Mouse (Mus musculus) neutrophil, adult 5-6 weeks (primary cell): ENCODE measurements at regions not wholly inside any gene's neighbourhood (a gene's known extent, or its start where the extent isn't known, plus 50 kb on each side); places are given as distances from the start of the nearest gene placed in this dataset.

Experiments used
- ATAC-seq: fragments of 151-379, 151-347 bp; 2 replicates; pipeline ENCODE4 v1.8.0; 2017; ENCODE audit warnings: mild to moderate bottlenecking, moderate TSS enrichment; ENCODE audit not compliant: insufficient number of reproducible peaks, poor library complexity, low FRiP score, severe bottlenecking; ENCODE audit errors: extremely low read depth

DNA sequence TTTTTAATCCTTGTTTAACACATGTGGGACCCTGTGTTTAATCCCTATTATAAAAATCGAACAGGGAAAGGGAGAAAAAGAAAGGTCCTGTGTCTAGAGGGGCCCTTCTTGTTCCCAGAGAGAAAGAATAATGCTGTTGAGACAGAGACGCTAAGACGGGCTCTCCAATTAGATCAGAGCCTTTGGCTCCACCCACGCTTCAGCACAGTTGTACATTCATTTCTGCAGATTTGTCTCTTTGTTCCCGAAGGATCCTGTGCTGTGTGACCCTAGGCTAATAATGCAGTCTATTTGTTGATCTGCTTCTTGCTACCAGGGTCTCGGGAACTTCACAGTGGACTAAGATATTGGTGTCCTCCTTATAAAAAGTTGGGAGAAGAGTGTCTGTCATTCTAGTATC is 92.0 kb downstream of the Cdc5l start:
- no peak for ATAC-seq

DNA sequence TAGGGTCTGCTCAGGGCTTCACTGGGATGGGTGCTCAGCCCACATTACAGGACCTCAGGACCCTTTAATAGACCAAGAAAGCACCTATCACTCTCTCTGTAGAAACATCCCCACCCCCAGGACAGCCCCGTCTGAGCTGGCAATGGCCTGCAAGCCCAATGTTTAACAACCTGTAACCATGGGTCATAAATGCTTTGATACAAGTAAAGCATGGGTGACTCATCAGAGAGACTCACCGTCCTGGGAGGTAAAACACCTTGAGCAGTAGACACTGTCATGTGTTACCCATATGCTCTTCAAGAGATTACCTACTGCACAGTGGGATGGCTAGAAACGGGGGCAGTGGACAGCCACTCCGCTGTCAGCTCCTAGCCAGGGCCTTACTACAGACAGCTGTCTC is 92.7 kb downstream of the Cdc5l start:
- ATAC-seq: no peak

DNA sequence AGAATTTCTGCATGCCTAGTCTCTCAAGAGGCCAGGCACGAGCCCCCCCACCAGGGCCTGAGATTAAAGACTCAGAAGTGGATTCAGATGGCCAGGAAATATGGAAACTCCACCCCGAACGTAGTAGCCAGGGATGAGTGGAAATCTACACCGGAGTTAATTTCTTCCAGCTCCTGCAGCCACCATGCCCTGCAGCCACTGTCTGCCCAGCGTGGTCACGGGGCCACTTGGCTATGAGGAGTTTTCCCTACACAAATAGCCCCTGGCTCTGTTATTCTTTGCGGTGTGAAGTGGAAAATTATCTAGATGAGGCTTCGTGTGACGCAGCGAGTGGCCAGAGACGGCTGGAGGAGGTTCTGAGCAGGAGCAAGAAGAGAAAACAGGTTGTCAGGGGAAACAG is 94.3 kb downstream of the Cdc5l start:
- ATAC-seq: no peak

DNA sequence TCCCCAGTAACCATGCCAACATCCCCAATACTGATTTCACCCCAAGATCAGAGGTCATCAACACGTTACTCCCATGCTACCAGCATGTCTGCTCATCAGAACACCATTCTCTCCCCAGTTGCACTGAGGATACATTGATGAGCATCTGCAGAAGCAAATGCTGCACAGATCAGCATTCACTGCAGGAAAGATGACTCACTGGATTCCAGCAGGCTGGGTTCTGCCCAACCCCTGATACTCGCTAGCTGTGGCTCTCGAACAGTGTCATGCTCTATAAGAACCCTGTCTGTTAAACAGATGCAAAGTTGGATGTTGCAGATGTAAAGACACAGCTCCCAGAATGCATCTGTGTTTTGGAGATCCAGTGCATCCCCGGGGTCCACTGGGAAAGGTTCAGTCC is 95.5 kb downstream of the Cdc5l start:
- no peak for ATAC-seq

DNA sequence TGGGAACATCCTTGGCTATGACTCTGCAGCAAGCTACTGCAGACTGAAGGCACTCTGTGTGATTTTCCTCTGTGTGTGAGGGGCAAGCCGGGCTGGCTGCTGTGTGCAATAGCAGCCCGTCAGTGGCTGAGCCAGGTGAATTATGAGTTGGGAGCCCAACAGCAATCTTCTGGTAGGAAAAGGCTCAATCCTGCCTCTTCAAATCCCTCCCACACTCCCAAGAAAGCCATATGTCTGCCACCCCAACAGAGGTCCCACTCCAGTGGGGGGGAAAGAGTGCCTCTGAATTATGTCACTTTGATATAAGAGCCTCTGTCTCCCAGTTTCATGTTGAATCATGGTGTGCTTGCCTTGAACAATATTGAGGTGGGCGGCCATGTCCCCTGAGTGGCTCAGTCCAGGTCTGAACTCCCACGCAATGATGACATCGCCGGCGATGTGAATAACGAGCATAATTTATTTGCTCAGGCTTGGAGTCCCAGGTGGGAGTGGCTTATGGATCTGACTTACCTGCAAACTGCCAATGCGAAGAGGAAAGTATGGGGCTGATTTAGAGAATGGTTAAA is 97.9 kb downstream of the Cdc5l start:
- no peak for ATAC-seq

DNA sequence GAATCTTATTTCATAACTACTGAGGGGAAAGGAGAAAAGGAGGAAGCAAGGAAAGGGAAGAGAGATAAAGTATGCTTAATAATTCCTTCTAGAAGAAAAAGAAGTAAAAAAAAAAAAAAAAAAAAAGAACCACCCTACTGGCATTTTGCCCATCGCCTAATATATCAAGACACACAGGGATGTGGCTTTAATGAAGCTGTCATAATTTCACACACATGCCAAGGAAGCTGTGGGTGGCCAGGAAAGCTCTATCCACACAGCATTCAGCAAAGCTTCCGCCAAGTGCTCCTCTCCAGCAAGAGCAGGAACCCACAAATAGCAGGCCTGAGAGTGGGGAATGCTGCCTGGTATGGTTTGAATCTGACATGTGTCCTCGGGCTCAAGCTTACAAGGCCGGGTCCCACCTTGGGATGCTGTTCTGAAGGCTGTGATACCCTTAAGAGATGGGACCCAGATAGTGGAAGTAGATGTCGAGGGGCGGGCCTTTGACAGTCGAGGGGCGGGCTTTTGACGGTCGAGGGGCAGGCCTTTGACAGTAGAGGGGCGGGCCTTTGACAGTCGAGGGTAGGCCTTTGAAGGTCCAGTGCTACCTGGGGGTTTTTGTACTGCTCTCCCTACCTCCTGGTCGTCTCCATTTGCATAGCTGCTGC is 98.7 kb downstream of the Cdc5l start:
- no peak for ATAC-seq

DNA sequence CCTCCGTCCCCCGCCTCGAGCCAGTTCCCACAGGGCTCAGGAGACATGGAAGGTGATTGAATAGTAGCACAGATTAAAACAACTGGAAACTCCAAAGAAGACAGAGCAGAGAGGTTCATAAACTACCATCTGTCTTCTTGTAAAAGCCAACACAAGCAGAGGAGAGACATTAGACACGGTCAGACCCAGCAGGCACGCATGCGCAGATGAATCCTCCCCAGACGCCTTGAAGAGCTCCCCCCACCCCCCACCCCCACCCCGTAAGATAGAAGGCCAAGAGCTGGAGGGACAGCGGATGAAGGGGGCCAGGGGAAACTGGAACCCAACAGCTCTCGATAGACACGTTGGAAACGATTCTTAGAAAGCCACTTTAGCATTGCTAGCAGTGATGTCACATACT is 101.2 kb downstream of the Cdc5l start:
- ATAC-seq: no peak

DNA sequence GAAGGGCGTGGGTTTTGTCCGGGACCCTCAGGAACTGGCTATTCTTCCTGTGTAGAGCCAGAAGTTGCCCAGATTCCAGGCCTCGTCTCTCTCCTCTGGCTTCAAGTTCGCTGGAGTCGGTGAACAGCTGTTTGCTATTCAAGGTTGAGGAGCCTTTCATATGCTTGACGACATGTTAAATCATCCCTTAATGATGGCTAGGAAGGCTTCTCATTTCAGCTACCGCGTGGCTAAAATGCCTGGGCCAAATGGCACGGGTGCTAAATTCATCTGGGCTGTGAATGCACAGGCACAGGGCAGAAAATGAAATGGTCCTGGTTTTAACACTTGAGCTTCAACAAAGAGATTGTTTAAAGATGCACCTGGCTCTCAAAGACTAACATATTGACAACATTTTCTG is 104.3 kb downstream of the Cdc5l start:
- no peak for ATAC-seq

DNA sequence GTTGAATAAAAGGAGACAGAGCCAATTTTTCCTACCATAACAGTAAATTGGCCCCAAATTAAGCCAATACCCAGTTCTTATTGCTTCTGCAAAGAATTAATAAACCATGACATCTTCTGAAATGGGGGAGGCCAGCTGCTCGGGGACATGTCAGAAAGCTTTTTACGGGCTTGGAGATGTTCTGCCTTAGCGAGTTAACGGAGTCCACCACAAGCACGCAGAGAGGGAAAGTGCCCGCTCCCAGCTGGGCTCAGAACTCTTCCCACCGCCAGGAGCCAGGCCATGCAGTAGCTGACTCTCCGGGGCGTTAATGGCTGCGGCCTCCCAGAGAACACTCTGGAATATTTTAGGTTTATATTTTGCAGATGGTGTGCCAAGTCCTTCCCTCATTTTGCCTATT is 106.8 kb downstream of the Cdc5l start:
- no peak for ATAC-seq

DNA sequence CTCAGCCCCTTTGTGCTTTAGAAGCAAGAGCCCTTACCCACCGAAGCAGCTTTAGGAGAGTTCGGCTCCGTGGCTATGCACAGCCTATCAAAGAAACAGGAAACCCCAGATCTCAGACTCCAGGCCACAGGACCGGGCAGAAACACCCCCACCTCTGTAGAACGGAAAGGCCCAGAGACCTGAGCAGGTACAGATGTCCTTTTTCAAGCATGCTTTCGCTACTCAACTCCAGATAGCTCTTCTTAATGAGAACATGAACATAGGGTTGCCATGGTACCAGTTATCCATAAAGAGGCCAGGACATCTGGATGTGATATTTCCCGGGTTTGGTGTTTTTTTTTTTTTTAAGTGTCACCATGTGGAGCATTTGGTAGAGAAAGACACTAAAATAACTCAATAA is 107.4 kb downstream of the Cdc5l start:
- ATAC-seq: no peak

DNA sequence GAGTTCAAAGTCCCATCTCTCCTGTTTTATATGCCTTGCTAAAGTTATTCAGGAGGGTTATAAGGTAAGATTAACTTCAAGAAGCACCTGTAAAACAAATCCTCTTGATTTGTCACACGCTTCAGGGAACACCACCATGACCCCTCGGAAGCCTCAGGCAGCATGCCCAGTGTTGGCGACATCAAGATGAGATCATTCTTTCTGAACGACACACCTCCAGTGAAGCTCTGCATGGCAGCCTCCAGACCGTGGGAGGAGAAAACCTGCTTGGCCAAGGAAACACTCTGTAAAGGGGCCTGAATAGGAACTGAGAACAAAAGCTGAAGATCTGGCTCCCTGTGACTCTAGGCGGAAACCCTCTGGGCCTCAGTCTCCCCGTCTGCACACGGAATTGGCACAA is 110.7 kb downstream of the Cdc5l start:
- no peak for ATAC-seq

DNA sequence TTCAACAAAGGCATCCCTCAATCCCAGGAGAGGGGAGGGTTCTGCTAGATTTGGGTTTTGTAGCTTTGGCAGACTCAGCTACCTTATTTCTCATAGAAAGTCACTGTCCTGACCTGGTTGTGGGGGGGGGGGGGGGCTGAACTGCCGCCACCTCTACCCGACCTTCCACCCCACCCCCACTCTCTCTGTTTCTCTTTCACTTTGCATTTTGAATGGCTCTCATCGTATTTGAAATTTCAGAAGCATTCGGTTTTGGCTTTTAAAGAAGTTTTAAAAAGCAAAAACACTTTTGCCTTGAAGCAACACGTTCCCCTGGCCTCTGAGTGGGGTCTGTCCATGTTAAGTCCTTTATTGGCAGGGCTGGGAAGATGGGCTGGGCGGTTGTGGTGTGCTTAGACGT is 113.5 kb downstream of the Cdc5l start:
- no peak for ATAC-seq

DNA sequence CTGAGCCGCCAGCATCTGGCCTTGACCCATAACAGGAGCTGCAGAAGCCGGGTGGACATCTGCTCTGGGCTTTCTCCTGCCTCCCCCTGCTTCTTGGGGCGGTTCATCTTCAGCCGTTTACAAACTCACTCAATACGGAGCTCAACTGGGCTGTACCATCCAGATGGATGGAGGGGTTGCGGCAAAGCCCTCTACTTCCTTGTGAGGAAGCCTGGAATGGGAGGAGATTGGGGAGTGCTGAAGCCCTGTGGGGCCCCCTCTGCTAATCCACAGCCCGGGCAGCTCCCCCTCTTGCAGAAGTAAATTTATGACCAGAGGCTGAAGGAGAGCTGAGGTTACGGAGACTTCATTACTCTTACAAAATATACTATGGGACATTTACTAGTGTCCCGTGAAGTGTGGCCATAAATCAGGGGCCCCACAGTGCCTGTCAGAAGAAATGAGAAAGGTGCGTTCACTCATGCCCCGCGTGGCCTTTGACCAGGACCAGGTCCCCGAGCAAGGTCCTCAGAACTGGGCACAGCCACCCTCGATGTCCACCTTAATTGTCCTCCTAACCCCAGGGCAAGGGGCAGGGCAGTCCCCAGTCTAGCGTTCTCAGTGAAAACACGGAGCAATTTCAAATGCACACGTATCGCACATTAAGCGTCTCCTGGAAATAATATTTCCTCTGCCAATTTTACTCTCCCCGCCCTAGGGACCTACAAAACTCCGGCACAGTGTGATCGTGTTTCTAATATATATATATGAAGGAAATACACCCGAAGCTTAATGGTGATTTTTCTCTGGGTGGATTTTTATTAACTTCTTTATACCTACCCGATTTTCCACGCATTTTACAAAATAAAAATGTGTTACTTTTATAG is 115.1 kb downstream of the Cdc5l start:
- no peak for ATAC-seq

DNA sequence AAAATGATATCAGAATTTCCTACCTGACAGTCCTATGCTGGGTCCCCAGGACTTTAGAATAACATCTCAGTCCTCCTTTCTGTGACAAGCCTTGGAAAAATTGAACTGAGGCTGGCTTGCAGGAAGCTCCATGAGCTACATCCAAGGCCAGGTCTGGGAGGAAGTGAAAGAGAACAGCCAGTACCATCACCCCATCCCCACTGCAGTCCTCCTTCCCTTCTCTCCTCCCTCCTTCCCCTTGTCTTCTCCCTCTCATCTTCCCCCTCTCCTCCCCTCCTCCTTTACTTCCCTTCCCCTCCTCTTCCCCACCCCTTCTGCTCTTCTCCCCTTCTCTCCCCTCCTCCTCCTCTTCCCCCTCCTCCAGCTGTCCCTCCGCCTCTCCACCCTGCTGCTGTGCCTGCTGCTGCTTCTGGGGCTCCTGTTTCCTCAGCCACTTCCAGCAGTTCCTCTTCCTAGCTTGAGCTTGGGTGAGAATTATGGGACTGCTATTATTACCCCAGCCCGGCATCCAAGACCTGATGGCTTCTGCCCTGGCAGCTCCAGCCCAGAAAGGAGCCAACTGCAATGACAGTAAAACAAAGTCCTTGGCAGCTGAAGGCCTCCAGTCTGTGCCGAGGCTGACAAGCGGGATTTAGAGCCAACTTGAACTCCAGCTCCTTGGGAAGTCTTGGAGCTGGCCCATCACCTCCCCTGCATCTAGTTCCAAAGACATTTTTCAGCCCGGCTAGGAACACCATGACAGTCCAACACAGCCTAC is 120.8 kb downstream of the Cdc5l start:
- ATAC-seq: no peak

DNA sequence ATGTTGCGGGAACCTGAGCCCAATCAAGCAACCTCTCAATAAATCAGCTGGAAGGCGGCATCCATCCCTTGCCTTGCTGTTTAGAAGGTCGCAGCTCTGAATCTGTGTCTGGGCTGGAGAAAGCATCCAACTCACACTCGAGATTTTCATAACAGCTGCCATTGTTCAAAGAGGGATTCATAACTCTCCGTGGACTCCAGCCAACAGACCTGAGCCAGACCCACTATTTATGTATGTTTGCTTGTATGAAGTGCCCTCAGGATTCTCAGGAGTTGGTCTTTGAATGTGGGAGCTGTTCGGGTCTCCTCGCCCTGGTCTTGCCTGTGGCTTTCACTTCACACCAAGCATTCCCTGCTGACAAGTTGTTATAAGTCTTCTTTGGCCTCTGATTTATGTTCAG is 127.0 kb downstream of the Cdc5l start:
- ATAC-seq: no peak

DNA sequence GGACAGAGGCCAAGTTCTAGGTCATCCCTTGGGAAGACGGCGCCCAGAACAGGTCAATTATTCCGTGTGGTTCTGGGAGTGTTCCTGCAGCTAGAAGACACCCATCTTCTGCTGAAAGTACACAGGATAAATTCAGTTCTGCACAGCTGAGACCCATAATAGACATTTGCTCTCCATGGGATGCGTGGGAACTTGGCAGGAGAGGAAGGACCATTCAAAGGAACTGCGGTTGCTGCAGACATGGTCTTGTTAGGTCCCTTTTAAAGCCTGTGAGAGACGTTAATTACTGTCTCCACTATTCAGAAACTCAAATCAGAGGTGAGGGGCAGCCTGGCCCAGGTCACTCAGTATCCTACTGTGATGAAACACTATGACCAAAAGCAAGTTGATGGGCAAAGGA is 130.4 kb downstream of the Cdc5l start:
- ATAC-seq: no peak

DNA sequence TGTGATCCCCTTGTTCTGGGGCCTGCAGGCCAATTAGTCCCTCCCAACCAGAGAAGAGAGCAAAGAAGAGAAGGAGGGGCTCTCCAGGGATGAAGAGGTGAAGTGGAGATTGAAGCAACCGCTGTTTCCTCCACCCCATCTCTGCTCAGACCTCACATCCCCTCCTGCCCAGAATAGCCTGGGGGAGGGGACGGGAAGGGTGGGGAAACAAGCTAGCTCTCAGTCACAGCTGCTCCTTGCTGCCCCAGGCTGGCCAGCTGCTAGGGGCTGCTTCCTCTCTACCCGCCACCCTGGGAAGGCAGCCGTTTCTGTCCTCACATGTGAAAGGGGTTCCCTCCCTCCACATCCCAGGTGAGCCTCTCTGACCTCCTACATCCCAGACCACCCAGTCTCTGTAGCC is 135.2 kb downstream of the Cdc5l start:
- peak; percentile 62; the same call in 1 of the 2 replicates for ATAC-seq

DNA sequence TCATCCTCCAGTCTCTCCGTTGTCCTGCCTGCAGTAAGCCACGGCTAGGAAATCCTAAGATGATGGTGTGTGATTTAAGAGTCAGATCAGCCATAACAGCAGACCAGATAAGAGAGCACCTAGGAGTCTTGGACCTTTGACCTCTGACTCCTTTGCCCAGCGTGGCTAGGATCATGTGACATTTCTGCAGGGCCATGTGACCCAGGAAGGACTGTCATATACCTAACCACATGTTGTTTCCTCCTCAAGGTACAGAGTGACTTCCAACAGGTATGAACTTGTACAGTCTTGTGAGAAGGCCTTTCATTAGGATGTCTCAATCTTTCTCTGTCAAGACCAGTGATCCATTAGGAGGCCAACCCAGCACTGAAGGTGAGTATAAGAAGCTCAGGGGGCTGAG is 135.7 kb downstream of the Cdc5l start:
- ATAC-seq: no peak

DNA sequence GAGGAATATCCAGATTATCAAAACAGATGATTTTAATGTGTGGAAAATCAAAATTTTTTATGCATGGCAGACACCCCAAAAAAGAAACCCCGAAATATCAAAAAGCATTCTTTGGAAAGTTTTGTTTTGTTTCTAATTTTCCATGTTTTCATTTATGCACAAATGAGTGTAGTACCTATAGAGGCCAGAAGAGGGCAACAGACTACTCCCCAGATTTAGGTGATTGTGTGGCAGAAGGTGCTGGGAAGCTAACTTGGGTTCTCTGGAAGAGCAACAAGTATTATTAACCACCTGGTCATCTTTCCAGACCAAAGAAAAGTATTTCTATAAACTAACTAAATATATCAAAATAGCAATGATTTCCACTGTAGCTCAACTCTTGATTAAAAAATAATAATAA is 137.2 kb downstream of the Cdc5l start:
- no peak for ATAC-seq

DNA sequence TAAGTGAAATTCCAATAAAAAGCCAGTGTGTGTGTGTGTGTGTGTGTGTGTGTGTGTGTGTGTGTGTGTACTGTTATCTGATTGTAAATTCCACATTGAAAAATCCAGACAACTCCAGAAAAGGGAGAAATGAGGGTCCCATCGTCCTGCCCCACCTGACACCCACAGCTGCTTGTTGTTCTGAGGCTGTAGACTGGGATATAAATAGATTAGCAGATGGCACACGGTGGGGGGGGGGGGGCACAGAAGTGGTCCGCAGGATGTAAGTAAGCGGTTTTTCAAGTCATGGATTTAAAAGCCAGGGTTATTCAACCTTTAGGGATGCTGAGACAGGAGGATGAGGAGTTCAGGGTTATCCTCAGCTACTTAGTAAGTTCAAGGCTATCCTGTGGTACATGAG is 138.7 kb downstream of the Cdc5l start:
- ATAC-seq: no peak
